Mouse (Mus musculus) liver, adult 2 months (tissue): ENCODE results near the gene Rundc1. TPM values are rescaled to one million over a fixed set of nuclear protein-coding genes. Genes with fewer than 3 reads are reported as not detected.
"Not testable (repeated sequence)": the region's sequence is repeated elsewhere in the genome, so short reads cannot be mapped to it uniquely, and the experiment has no call there.

Experiments used
- DNase-seq: peaks from one replicate; pipeline ENCODE4 v3.0.0-alpha.2; 2011; ENCODE audit warnings: low read depth, low spot score; ENCODE audit errors: extremely low read depth
- H3K27ac ChIP-seq: fragments of 200-500 bp; replicated peaks from 2 replicates; pipeline ENCODE4 v1.5.1; 2012; ENCODE audit warnings: low read depth, mild to moderate bottlenecking, control low read depth, inconsistent platforms, low read length; ENCODE audit not compliant: insufficient read depth
- H3K27me3 ChIP-seq: fragments of 200-500 bp; 2 replicates; pipeline ENCODE4 v1.6.1; 2012; ENCODE audit warnings: mild to moderate bottlenecking, moderate library complexity, low read length, inconsistent platforms; ENCODE audit not compliant: control insufficient read depth, insufficient read depth
- H3K36me3 ChIP-seq: fragments of 200-500 bp; 2 replicates; pipeline ENCODE4 v1.6.1; 2012; ENCODE audit warnings: low read length, inconsistent platforms; ENCODE audit not compliant: control insufficient read depth, insufficient read depth
- H3K4me1 ChIP-seq: fragments of 200-500 bp; 2 replicates; pipeline ENCODE4 v1.6.1; 2011; ENCODE audit warnings: low read length; ENCODE audit not compliant: control insufficient read depth, insufficient read depth
- H3K4me3 ChIP-seq: fragments of 200-500 bp; 2 replicates; pipeline ENCODE4 v1.5.1; 2011; ENCODE audit warnings: low read depth, mild to moderate bottlenecking, control low read depth, low read length, moderate library complexity; ENCODE audit not compliant: insufficient read depth
- H3K79me2 ChIP-seq: fragments of 200-500 bp; 2 replicates; pipeline ENCODE4 v1.6.1; 2012; ENCODE audit warnings: inconsistent platforms, mild to moderate bottlenecking, low read length, moderate library complexity; ENCODE audit not compliant: control insufficient read depth, insufficient read depth
- H3K9ac ChIP-seq: fragments of 200-500 bp; 2 replicates; pipeline ENCODE4 v1.6.1; 2012; ENCODE audit warnings: low read depth, mild to moderate bottlenecking, control low read depth, inconsistent platforms, low read length
- CTCF ChIP-seq: fragments of 200-500 bp; IDR thresholded peaks from 2 replicates; pipeline ENCODE4 v1.5.1; 2011; ENCODE audit warnings: low read depth, low read length, control low read depth
- POLR2A ChIP-seq: fragments of 200-500 bp; IDR thresholded peaks from 2 replicates; pipeline ENCODE4 v1.6.1; 2011; ENCODE audit warnings: low read length, control low read depth; ENCODE audit not compliant: insufficient read depth; ENCODE audit errors: extremely low read depth
- WGBS: fragments of 180-500 bp; shearing (Covaris S2); methylation state at CpG from one replicate; pipeline ENCODE4 v1.1.7; 2018; 5-methylcytosine and 5-hydroxymethylcytosine counted together
- polyA plus RNA-seq: library from polyadenylated mRNA; depleted of rRNA; stranded (reverse); fragments of >200 nt; gene quantifications from 2 replicates; pipeline ENCODE4 v1.2.3, GENCODE M21; 2012
- total RNA-seq: library from RNA; depleted of rRNA; stranded (reverse); fragments of >200 nt; gene quantifications from 2 replicates; pipeline ENCODE4 v1.2.3, GENCODE M21; 2014

The Rundc1 gene
- total and polyA plus RNA-seq, 2 experiments = 3.1 to 8.6 TPM

- DNase-seq = no peak
- Histone ChIP-seq H3K27ac (no peak overlapping the region), H3K9ac (no peak overlapping the region), H3K27me3 (no peaks in the 10 kb centered on the region), H3K79me2 (no peaks in the 10 kb centered on the region), H3K4me1 (no peaks in the 10 kb centered on the region), H3K36me3 (no peaks in the 10 kb centered on the region), H3K4me3 (no peak overlapping the region)
- WGBS = 72% methylated on average over 7 of the region's 7 CpGs
- TF ChIP-seq POLR2A (no peak), CTCF (no peak)
These were observed 47.5 kb downstream of the Rundc1 start for GRCm38 (mm10) chr11:101472336-101472735.

DNA sequence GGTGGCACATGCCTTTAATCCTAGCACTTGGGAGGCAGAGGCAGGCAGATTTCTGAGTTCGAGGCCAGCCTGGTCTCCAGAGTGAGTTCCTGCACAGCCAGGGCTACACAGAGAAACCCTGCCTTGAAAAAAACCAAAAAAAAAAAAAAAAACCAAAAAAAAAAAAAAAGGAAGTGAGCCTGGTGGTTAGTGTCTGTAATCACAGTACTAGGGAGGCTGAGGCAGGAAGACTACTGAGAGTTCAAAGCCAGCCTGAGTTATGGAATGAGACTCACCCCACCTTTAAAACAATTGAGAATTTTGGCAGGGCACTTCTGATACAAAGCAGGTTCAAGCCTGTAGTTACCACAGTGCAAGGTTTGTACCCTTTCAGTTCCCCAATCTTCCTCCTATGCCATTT, 48.8 kb downstream of the Rundc1 start:
- not testable (repeated sequence) for DNase-seq, H3K79me2 ChIP-seq

DNA sequence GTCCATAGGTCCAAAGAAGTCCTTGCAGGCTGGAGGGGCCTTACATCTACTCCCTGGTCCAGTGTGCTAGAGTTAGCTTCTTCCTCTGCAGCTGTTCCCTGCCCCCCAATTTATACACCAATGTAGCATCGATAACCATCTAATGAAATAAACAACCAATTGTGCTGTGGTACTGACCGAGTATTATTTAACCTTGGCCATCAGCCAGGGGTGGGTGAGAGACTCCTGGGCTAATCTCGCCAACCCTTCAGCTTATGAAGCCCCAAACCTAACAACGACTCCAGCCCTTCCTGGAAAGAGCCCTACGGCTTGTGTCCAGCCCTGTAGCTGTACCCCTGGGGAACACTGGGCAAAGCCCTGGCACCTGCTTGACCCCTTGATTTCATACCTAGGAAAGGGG, 49.4 kb downstream of the Rundc1 start:
- H3K79me2 ChIP-seq = no peaks in the 10 kb centered on the region
- WGBS = 82% methylated on average over 5 of the region's 5 CpGs
- TF ChIP-seq CTCF (no peak), POLR2A (no peak)

More for the DNA sequence above, 48.8 kb downstream of the Rundc1 start:
- H3K4me1 ChIP-seq, H3K4me3 ChIP-seq, H3K27ac ChIP-seq, H3K36me3 ChIP-seq, H3K27me3 ChIP-seq, H3K9ac ChIP-seq: not testable (repeated sequence)
- 61% methylated on average over 1 of the region's 1 CpGs for WGBS

DNA sequence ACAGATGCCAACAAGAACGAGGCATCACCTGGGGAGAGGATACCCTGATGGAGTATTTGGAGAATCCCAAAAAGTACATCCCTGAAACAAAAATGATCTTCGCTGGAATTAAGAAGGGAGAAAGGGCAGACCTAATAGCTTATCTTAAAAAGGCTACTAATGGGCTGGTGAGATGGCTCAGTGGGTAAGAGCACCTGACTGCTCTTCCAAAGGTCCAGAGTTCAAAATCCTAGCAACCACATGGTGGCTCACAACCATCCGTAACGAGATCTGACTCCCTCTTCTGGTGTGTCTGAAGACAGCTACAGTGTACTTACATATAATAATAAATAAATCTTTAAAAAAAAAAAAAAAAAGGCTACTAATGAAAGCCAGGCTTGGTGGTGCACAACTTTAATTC, 51.5 kb downstream of the Rundc1 start:
- H3K4me1 ChIP-seq = peaks cover 18% of the 10 kb centered on the region
- not testable (repeated sequence) for H3K27me3 ChIP-seq, H3K9ac ChIP-seq, H3K4me3 ChIP-seq, H3K79me2 ChIP-seq, H3K36me3 ChIP-seq, H3K27ac ChIP-seq
- WGBS = 74% methylated on average over 4 of the region's 4 CpGs
- DNase-seq = peak; percentile 39

More for the DNA sequence above, 49.4 kb downstream of the Rundc1 start:
- Histone ChIP-seq H3K27ac (no peak overlapping the region), H3K4me1 (peaks cover 5% of the 10 kb centered on the region), H3K9ac (no peak overlapping the region), H3K27me3 (no peaks in the 10 kb centered on the region), H3K36me3 (no peaks in the 10 kb centered on the region), H3K4me3 (no peak overlapping the region)
- no peak for DNase-seq

GRCm38 (mm10) chr11:101477194-101477551, 52.3 kb downstream of the Rundc1 start:
- TF ChIP-seq POLR2A (no peak), CTCF (no peak)
- DNase-seq = no peak
- H3K36me3 ChIP-seq = no peaks in the 10 kb centered on the region
- WGBS = 81% methylated on average over 4 of the region's 4 CpGs
- no peak overlapping the region for H3K4me3 ChIP-seq
- no peak overlapping the region for H3K27ac ChIP-seq
- H3K27me3 ChIP-seq = no peaks in the 10 kb centered on the region
- no peak overlapping the region for H3K9ac ChIP-seq
- peaks cover 21% of the 10 kb centered on the region for H3K4me1 ChIP-seq
- no peaks in the 10 kb centered on the region for H3K79me2 ChIP-seq

- no peak overlapping the region for H3K27ac ChIP-seq
- no peak for DNase-seq
- H3K9ac ChIP-seq = no peak overlapping the region
- H3K4me1 ChIP-seq = peaks cover 21% of the 10 kb centered on the region
- no peak for TF ChIP-seq CTCF
- TF ChIP-seq POLR2A = no peak
- no peak overlapping the region for H3K4me3 ChIP-seq
- 90% methylated on average over 10 of the region's 10 CpGs for WGBS
- H3K36me3 ChIP-seq = no peaks in the 10 kb centered on the region
- H3K27me3 ChIP-seq = no peaks in the 10 kb centered on the region
- H3K79me2 ChIP-seq = no peaks in the 10 kb centered on the region
These were observed 52.8 kb downstream of the Rundc1 start for GRCm38 (mm10) chr11:101477552-101478211.
